Mouse (Mus musculus) E14TG2a.4 (cell line): ENCODE data around the gene Utp14b.

Source experiments
- H3K27me3 ChIP-seq: 2 replicates; pipeline ENCODE4 v1.6.1; 2014; ENCODE audit warnings: low read length, control low read depth; ENCODE audit not compliant: insufficient read depth
- H3K36me3 ChIP-seq: 2 replicates; pipeline ENCODE4 v1.6.1; 2014; ENCODE audit warnings: low read length, control low read depth; ENCODE audit not compliant: insufficient read depth
- H3K4me1 ChIP-seq: replicated peaks from 2 replicates; pipeline ENCODE4 v1.6.1; 2014; ENCODE audit warnings: low read depth, low read length, control low read depth
- H3K4me3 ChIP-seq: replicated peaks from 2 replicates; pipeline ENCODE4 v1.5.1; 2014; ENCODE audit warnings: mild to moderate bottlenecking, low read length
- H3K9me3 ChIP-seq: 2 replicates; pipeline ENCODE4 v1.6.1; 2014; ENCODE audit warnings: low read length, control low read depth
- CTCF ChIP-seq: conservative IDR thresholded peaks from 2 replicates; pipeline ENCODE4 v1.5.1; 2014; ENCODE audit warnings: low read length
- NANOG ChIP-seq: IDR thresholded peaks from 2 replicates; pipeline ENCODE4 v1.6.1; 2014; ENCODE audit warnings: borderline replicate concordance, low read length, mixed read lengths
- POU5F1 ChIP-seq: IDR thresholded peaks from 2 replicates; pipeline ENCODE4 v1.6.1; 2014; ENCODE audit warnings: low read length, borderline replicate concordance

Utp14b gene

GRCm38 (mm10) chr1:78664326-78664725 lies 6.5 kb downstream of the Utp14b start:
- H3K36me3 ChIP-seq, result peaks cover 55% of the 10 kb centered on the region
- H3K9me3 ChIP-seq, result no peaks in the 10 kb centered on the region
- TF ChIP-seq POU5F1 (no peak), NANOG (no peak), CTCF (no peak)
- H3K4me3 ChIP-seq, result no peak overlapping the region
- peaks cover 33% of the 10 kb centered on the region for H3K4me1 ChIP-seq
- no peaks in the 10 kb centered on the region for H3K27me3 ChIP-seq

DNA sequence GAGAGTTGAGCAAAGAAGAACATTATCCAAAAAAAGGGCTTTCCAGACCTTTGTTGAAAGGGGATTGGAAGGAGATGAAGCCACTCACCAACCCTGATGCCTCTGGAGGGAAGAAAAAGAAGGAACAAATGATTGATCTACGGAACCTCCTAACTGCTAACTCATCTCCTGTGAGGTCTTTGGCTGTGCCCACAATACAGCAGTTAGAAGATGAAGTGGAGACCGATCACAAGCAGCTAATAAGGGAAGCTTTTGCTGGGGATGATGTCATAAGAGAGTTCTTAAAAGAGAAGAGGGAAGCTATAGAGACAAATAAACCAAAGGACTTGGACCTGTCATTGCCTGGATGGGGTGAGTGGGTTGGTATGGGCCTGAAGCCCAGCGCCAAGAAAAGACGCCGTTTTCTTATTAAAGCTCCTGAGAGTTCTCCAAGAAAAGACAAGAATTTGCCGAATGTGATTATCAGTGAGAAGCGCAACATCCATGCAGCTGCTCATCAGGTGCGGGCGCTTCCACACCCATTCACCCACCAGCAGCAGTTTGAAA lies 8.2 kb downstream of the Utp14b start:
- no peak overlapping the region for H3K4me3 ChIP-seq
- H3K9me3 ChIP-seq, result no peaks in the 10 kb centered on the region
- TF ChIP-seq CTCF, result no peak
- TF ChIP-seq POU5F1, result no peak
- no peak for TF ChIP-seq NANOG
- H3K36me3 ChIP-seq, result peaks cover 55% of the 10 kb centered on the region
- H3K4me1 ChIP-seq, result peaks cover 18% of the 10 kb centered on the region
- no peaks in the 10 kb centered on the region for H3K27me3 ChIP-seq

DNA sequence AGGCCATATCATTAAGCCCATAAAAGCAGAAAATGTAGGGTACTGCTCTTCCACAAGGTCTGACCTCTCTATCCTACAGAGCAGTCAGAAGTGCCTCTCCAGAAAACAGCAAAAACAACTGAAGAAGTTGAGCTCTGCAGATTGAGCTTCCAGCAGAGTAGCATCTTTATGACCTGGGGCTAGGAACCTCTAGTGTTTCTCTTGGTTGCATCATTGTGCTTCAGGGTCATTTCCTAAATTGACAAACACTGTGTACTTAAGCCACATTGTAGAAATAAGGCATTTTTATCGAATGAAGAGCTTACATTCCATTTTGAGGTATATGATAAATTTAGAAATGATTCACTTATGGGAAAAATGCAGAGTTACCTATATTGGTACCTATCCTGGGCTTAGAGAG lies 8.7 kb downstream of the Utp14b start:
- Histone ChIP-seq H3K4me3 (no peak overlapping the region), H3K36me3 (peaks cover 55% of the 10 kb centered on the region), H3K27me3 (no peaks in the 10 kb centered on the region), H3K4me1 (peaks cover 12% of the 10 kb centered on the region), H3K9me3 (no peaks in the 10 kb centered on the region)
- TF ChIP-seq CTCF, result no peak
- no peak for TF ChIP-seq NANOG
- TF ChIP-seq POU5F1, result no peak

DNA sequence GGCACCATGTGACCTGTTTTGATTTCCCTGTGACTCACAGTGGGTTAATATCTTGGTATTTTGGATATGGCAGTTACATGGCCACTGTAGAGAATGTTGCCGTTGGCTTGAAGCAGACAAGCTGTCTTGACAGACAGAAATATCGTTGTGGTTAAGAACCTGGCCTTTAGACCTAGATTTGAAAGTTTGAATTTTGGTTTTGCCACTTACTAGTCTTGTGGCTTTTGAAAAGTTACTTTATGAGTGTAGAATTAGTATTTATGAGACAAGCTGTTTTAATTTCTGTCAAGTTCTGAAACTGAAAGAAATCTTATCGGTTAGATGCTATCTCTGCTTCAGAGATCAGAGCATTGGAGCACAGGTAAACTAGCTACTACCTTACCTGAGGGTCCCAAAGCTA lies 24.5 kb downstream of the Utp14b start:
- H3K4me3 ChIP-seq, result no peak overlapping the region
- no peak for TF ChIP-seq NANOG

DNA sequence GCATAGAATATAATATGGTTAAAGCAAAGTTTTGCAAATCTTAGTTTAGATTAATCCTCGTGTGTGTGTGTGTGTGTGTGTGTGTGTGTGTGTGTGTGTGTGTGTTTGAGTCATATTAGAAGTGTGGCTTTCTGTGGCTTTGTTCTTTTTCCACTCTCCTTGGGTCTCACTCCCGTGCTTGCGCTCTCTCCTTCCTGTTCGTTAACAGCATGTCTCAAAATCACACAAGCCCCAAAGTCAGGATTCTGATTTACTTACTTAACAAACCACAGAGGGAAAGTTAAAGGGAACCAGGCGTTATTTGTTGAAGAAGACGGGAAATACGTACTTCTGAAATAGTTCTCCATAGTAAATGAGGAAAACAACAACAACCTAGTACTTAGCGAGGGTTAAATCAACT lies 26.3 kb downstream of the Utp14b start:
- TF ChIP-seq NANOG (no peak), POU5F1 (no peak), CTCF (no peak)
- Histone ChIP-seq H3K4me1 (no peaks in the 10 kb centered on the region), H3K9me3 (no peaks in the 10 kb centered on the region), H3K27me3 (no peaks in the 10 kb centered on the region), H3K36me3 (peaks cover 16% of the 10 kb centered on the region), H3K4me3 (no peak overlapping the region)

More for the DNA sequence above, 24.5 kb downstream of the Utp14b start:
- Histone ChIP-seq H3K36me3 (peaks cover 8% of the 10 kb centered on the region), H3K4me1 (no peaks in the 10 kb centered on the region), H3K9me3 (no peaks in the 10 kb centered on the region), H3K27me3 (no peaks in the 10 kb centered on the region)

GRCm38 (mm10) chr1:78686872-78687271 lies 29.0 kb downstream of the Utp14b start:
- TF ChIP-seq NANOG (no peak), CTCF (0 out of 2 replicates have a peak, but pooled peaks have one; percentile 14)
- Histone ChIP-seq H3K36me3 (peaks cover 32% of the 10 kb centered on the region), H3K9me3 (no peaks in the 10 kb centered on the region), H3K4me3 (no peak overlapping the region), H3K4me1 (no peaks in the 10 kb centered on the region), H3K27me3 (no peaks in the 10 kb centered on the region)

- H3K9me3 ChIP-seq, result no peaks in the 10 kb centered on the region
- peaks cover 39% of the 10 kb centered on the region for H3K36me3 ChIP-seq
- H3K27me3 ChIP-seq, result no peaks in the 10 kb centered on the region
- TF ChIP-seq NANOG, result no peak
- TF ChIP-seq CTCF, result no peak
- TF ChIP-seq POU5F1, result no peak
- H3K4me3 ChIP-seq, result no peak overlapping the region
- no peaks in the 10 kb centered on the region for H3K4me1 ChIP-seq
Measured at GRCm38 (mm10) chr1:78688149-78688548, 30.3 kb downstream of the Utp14b start.

GRCm38 (mm10) chr1:78694503-78695258 lies 36.8 kb downstream of the Utp14b start:
- H3K36me3 ChIP-seq, result peaks cover 88% of the 10 kb centered on the region
- no peak overlapping the region for H3K4me3 ChIP-seq
- H3K9me3 ChIP-seq, result no peaks in the 10 kb centered on the region
- H3K27me3 ChIP-seq, result no peaks in the 10 kb centered on the region
- TF ChIP-seq NANOG (no peak), POU5F1 (no peak), CTCF (no peak)
- H3K4me1 ChIP-seq, result no peaks in the 10 kb centered on the region; the same call in 1 of the 2 replicates

DNA sequence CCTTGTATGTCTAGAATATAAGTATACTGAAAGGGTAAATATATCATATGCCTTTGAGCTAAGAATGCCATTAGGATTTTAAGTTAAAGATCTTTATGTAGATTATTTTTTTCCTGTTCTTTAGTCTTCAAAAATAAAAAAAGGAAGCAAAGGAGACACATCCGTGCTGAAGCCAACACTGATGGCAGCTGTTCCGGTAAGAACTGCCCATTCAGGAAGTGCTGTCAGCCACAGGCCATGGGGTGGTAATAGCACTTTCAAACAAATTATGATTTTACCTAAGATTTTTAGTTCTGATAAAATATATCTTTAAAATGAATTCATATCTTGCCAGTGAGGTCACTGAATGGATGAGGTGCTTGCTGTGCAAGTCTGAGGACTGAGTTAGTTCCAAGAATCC lies 38.5 kb downstream of the Utp14b start:
- Histone ChIP-seq H3K9me3 (no peaks in the 10 kb centered on the region), H3K36me3 (peaks cover 86% of the 10 kb centered on the region), H3K4me1 (no peaks in the 10 kb centered on the region; the same call in 1 of the 2 replicates), H3K27me3 (no peaks in the 10 kb centered on the region), H3K4me3 (no peak overlapping the region)
- no peak for TF ChIP-seq POU5F1
